Mouse (Mus musculus) hindbrain, embryonic 12.5 days (tissue): ENCODE measurements at regions not wholly inside any gene's neighbourhood (a gene's known extent, or its start where the extent isn't known, plus 50 kb on each side); places are given as distances from the start of the nearest gene placed in this dataset.

Source experiments
- ATAC-seq: fragments of 200-750 bp; cut with Nextera tagmentation; 2 replicates; pipeline ENCODE4 v1.8.0; 2017; ENCODE audit warnings: moderate TSS enrichment; ENCODE audit not compliant: low FRiP score
- H3K27ac ChIP-seq: fragments of 300-500 bp; sonication (generic); 2 replicates; pipeline ENCODE4 v1.5.1; 2016; ENCODE audit warnings: mild to moderate bottlenecking
- H3K27me3 ChIP-seq: fragments of 300-500 bp; sonication (generic); 2 replicates; pipeline ENCODE4 v1.6.1; 2016; ENCODE audit warnings: mild to moderate bottlenecking
- H3K36me3 ChIP-seq: fragments of 300-500 bp; sonication (generic); 2 replicates; pipeline ENCODE4 v1.6.1; 2016; ENCODE audit warnings: mild to moderate bottlenecking
- H3K4me1 ChIP-seq: fragments of 300-500 bp; sonication (generic); 2 replicates; pipeline ENCODE4 v1.6.1; 2016
- H3K4me2 ChIP-seq: fragments of 300-500 bp; sonication (generic); replicated peaks from 2 replicates; pipeline ENCODE4 v1.6.1; 2016; ENCODE audit warnings: mild to moderate bottlenecking
- H3K4me3 ChIP-seq: fragments of 300-500 bp; sonication (generic); 2 replicates; pipeline ENCODE4 v1.5.1; 2016; ENCODE audit warnings: mild to moderate bottlenecking
- H3K9ac ChIP-seq: fragments of 300-500 bp; sonication (generic); 2 replicates; pipeline ENCODE4 v1.6.1; 2016; ENCODE audit warnings: mild to moderate bottlenecking, moderate library complexity
- H3K9me3 ChIP-seq: fragments of 300-500 bp; sonication (generic); replicated peaks from 2 replicates; pipeline ENCODE4 v1.6.1; 2016; ENCODE audit warnings: mild to moderate bottlenecking
- WGBS: fragments of 180-500 bp; shearing (Covaris S2); methylation state at CpG from one replicate; pipeline ENCODE4 v1.1.7; 2016; 5-methylcytosine and 5-hydroxymethylcytosine counted together

DNA sequence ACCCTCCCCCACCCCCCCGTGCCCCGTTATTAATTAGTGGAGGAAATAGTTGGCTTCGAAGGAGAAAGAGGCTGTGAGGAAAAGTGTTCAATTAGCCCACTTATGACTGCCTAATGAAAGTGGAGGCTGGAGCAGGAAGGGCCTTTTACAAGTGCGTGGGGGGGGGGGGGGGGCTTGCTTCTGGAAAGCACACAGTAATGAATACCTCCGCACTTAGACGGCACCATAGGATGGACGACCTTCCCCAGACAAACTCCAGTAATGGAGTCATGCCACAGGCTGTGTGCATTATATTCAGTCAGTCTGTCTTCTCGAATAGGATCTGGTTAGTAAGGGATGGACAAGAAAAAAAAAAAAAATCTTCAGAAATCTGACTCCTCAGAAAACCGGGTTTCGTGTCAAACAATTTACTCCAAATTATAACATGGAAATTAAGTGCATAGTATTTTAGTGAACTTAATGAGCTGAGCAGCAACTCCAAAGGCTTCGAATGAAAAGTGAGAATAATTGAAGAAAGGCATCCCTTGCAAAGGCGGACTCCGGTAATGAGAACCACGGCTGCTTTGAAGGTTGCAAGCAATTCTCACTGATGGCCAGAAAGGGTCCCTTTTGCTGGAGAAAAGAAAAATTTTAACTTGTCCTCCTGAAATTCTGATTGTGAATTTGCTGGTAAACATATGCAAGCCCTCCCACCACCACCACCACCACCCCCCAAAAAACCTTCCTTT, 258.6 kb downstream of the Epha4 start:
- Histone ChIP-seq H3K27ac (no peak overlapping the region), H3K27me3 (no peaks in the 10 kb centered on the region), H3K36me3 (no peaks in the 10 kb centered on the region), H3K4me3 (no peak overlapping the region), H3K9me3 (no peaks in the 10 kb centered on the region), H3K4me1 (peaks cover 3% of the 10 kb centered on the region; the same call in 1 of the 2 replicates), H3K4me2 (no peak overlapping the region), H3K9ac (no peak overlapping the region)
- 64% methylated on average over 14 of the region's 14 CpGs for whole genome bisulfite sequencing
- no peak for ATAC-seq

DNA sequence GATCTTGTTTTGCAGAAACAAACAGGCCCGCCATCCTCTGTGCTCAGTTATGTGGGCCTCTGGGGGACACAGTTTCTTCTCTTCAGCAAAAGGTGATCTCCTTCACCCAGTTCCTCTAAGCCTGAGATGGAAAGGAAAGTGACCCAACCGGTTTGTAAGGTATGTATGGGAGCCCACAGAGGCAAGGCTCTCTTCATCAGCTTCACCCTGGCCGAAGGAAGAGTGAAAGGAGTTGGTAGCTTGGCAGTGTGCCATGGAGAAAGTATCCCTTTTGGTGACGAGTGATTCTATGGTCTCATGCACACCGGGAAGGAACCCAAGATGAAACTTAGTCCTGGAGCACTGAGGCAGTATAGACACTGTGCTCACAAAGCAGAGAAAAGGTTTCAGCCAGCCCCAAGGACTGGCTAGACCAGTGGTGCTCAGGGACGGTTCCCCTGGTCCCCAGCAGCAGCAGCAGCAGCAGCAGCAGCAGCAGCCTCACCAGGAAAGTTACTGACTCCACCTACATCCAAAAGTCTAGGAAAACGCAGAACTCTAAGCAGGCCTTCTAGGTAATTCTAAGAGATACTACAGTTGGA, 256.1 kb downstream of the Epha4 start:
- no peaks in the 10 kb centered on the region for H3K36me3 ChIP-seq
- no peaks in the 10 kb centered on the region for H3K27me3 ChIP-seq
- WGBS, result 52% methylated on average over 7 of the region's 7 CpGs
- H3K4me1 ChIP-seq, result peaks cover 3% of the 10 kb centered on the region; the same call in 1 of the 2 replicates
- H3K9me3 ChIP-seq, result no peaks in the 10 kb centered on the region
- ATAC-seq, result no peak
- H3K27ac ChIP-seq, result no peak overlapping the region
- H3K9ac ChIP-seq, result no peak overlapping the region
- no peak overlapping the region for H3K4me3 ChIP-seq
- no peak overlapping the region for H3K4me2 ChIP-seq

DNA sequence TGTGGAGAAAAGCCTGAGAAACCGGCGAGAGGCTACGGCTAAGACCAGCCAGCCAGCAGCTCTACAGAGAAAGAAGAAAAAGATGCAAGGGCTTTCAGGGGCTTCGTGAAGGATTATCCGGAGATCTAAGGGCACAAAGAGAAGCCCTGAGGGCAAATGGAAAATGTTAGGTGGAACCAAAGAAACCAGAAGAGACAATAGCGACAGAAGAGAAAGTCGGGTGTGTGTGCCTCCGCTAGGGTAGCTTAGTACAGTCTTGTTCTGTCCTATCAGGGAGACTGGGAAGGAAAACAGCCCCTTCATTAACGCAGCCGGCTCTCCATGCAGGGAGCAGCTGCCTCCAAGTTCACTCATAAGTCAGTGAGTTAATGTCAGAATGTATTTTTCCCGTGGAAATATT, 255.1 kb downstream of the Epha4 start:
- H3K9ac ChIP-seq, result no peak overlapping the region
- 62% methylated on average over 11 of the region's 11 CpGs for WGBS
- H3K27me3 ChIP-seq, result no peaks in the 10 kb centered on the region
- H3K9me3 ChIP-seq, result no peaks in the 10 kb centered on the region
- peaks cover 3% of the 10 kb centered on the region; the same call in 1 of the 2 replicates for H3K4me1 ChIP-seq
- H3K4me2 ChIP-seq, result no peak overlapping the region
- no peak overlapping the region for H3K27ac ChIP-seq
- no peaks in the 10 kb centered on the region for H3K36me3 ChIP-seq
- no peak for ATAC-seq
- no peak overlapping the region for H3K4me3 ChIP-seq

DNA sequence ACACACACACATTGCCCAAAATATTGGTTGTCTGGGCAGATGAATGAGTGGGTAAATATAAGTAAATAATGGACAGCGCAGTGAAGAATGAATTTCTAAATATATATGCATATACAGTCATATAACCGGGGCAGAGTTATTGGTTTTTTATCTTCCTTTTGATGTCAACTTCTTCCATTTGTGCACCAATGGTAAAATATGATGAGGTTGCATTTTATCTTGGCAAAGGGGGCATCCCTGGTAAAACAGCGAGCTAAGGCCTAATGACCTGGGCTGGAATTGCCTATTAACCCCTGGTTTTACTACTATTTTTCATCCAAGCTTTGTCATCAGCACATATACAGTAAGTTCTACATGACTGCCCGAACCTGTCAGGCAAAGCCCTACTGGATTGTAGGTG, 253.2 kb downstream of the Epha4 start:
- 89% methylated on average over 4 of the region's 4 CpGs for WGBS
- ATAC-seq, result no peak
- Histone ChIP-seq H3K9ac (no peak overlapping the region), H3K4me3 (no peak overlapping the region), H3K36me3 (no peaks in the 10 kb centered on the region), H3K4me2 (no peak overlapping the region), H3K9me3 (no peaks in the 10 kb centered on the region), H3K27me3 (no peaks in the 10 kb centered on the region), H3K27ac (no peak overlapping the region), H3K4me1 (peaks cover 3% of the 10 kb centered on the region)

DNA sequence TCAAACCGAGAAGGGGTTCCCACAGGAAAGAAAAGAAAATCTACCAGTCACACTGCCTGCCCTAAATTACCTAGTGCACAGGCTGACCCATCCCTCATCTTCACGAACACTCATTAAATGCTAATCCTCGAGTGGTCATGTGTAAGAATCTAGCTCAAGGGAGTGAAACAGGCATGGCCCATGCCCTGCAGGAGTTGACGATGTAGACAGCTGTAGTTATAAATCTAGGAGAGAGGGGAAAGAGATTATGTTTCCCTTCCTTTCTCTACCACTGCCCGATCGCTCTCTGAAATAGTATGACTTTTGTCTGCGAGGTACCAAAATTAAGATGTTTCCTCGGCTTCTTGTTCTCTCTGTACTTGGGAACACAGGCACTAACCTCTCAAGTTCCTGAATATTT, 249.2 kb downstream of the Epha4 start:
- 62% methylated on average over 8 of the region's 8 CpGs for WGBS
- ATAC-seq, result no peak

DNA sequence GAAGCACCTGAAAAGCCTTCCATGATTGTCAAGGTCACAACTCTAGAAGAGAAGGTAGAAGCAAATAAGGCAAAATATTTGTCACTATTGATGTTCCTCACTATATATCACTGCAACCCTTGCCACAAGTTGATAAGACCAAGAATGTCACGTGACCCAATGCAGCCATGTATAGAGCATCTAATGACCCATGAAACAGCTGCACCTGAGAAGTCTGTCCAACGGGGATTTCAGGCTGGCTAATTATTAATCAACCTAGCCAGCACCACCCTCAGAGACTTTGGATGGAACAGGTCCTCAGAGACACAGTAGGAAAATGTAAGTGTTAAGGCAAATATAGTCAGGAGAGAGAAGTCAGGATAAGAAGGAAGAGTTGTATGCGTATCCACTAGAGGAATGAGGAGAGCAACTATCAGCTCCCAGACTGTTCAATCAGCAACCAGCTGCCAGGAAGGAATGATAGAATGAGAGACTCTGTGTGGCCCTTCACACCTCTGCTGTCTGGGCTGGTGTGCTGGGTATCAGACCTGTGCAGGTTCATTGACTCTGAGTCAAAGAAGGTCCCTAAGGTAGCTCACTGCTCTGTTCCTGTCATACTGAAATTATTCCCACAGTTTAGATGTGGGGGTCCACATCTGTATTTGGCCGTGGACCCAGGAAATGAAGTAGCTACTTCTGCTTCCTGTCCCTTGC, 247.4 kb downstream of the Epha4 start:
- H3K27ac ChIP-seq, result no peak overlapping the region
- no peak overlapping the region for H3K9ac ChIP-seq
- no peak overlapping the region for H3K4me3 ChIP-seq
- H3K27me3 ChIP-seq, result no peaks in the 10 kb centered on the region
- H3K9me3 ChIP-seq, result no peaks in the 10 kb centered on the region
- H3K36me3 ChIP-seq, result no peaks in the 10 kb centered on the region
- H3K4me2 ChIP-seq, result no peak overlapping the region
- no peaks in the 10 kb centered on the region; the same call in none of the 2 replicates for H3K4me1 ChIP-seq
- no peak for ATAC-seq
- 84% methylated on average over 4 of the region's 4 CpGs for WGBS

More for the DNA sequence above, 249.2 kb downstream of the Epha4 start:
- Histone ChIP-seq H3K27ac (no peak overlapping the region), H3K4me1 (no peaks in the 10 kb centered on the region; the same call in none of the 2 replicates), H3K9me3 (no peaks in the 10 kb centered on the region), H3K4me2 (no peak overlapping the region), H3K27me3 (no peaks in the 10 kb centered on the region), H3K4me3 (no peak overlapping the region), H3K9ac (no peak overlapping the region), H3K36me3 (no peaks in the 10 kb centered on the region)

DNA sequence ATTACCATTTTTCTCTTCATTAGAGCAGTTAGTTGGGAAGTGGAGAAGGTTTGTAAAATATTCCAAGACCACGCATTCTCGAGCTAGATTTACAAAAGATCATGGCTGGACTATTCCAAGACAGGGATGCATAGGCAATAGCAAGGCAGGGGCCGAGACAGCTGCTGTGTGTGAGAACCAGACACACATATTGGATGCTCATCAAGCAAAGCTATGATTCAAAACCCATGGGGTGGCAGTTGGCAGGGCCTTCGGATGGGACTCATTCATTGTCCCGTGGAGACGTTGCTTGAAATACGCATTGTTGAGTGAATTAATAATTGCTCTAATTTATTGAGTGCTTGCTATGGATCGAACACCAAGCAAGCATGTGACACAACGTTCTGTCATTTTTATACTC, 239.6 kb downstream of the Epha4 start:
- Histone ChIP-seq H3K36me3 (no peaks in the 10 kb centered on the region), H3K4me3 (no peak overlapping the region), H3K9ac (no peak overlapping the region), H3K4me2 (no peak overlapping the region), H3K4me1 (no peaks in the 10 kb centered on the region), H3K27me3 (no peaks in the 10 kb centered on the region), H3K27ac (no peak overlapping the region), H3K9me3 (no peaks in the 10 kb centered on the region)
- 77% methylated on average over 9 of the region's 9 CpGs for WGBS
- no peak for ATAC-seq

DNA sequence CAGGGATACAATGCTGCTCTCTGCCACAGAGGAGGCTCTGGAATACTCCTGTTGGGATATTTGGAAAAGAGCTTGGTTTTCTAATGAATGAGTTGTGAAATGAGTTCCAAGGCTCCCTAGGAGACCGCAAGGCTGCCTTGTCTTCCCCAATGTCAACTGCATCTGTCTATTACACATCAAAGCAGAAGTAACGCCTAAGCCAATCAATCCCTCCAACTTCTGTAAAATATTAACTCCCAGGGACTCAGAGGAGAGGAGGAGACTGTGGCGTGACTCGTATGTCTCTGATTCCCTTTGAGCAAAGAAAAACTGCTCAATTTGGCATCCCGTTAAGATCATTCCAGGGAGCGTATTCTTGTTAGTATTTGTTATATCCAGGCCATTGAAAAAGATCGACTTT, 235.3 kb downstream of the Epha4 start:
- 63% methylated on average over 7 of the region's 7 CpGs for WGBS

DNA sequence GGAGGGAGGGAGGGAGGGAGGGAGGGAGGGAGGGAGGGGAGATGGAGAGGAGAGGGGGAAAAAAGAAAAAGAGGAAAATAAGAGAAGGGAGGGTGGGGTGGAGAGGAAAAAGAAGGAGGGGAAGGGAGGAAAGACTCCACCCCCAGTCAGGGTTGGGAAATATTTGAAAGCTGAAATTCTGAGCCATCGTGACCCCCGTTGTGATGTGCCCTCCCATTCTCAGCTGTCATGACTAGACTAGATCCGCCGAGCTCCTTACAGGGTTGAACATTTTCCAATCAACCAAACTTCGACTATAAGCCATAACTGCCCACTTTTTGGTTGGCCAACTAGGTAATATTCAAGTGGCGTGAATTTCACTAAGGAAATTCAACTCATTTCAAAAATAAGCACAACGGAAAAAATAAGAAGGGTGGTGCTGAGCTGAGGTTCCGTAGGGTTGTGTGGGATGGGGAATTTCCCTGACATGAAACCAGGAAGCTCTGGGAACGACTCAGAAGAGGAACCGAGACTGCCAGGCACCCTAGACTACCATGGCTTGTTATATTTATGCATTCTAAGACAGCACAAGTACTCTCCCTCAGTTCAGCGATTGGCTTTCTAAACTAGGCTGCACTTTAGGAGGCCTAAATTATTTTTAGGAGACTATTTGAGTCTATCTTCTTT, 234.4 kb downstream of the Epha4 start:
- 93% methylated on average over 11 of the region's 11 CpGs for WGBS

More for the DNA sequence above, 235.3 kb downstream of the Epha4 start:
- H3K4me3 ChIP-seq, result no peak overlapping the region
- no peak for ATAC-seq
- no peak overlapping the region for H3K27ac ChIP-seq
- H3K4me2 ChIP-seq, result no peak overlapping the region
- H3K9me3 ChIP-seq, result no peaks in the 10 kb centered on the region
- H3K4me1 ChIP-seq, result no peaks in the 10 kb centered on the region
- H3K27me3 ChIP-seq, result no peaks in the 10 kb centered on the region
- no peaks in the 10 kb centered on the region for H3K36me3 ChIP-seq
- no peak overlapping the region for H3K9ac ChIP-seq

DNA sequence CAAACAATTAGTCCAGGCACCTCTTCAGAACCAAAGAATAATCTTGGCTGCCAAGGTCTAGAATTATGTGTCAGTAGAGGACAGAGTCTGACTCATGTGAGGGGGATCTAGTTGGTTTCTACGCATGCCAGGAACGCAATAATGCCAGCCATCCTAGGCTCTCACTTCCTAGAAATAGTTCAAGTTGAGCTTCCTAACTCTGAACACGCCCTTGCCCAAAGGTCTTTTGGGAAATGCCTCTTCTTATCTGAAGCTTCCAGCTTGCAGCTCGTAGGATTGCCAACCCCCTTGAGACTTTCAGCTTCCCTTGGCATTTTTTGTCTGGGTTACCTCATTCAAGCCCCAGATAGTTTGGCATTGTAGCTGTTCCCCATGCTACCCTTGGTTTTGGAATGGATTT, 233.1 kb downstream of the Epha4 start:
- H3K9ac ChIP-seq, result no peak overlapping the region
- H3K36me3 ChIP-seq, result no peaks in the 10 kb centered on the region
- no peaks in the 10 kb centered on the region for H3K27me3 ChIP-seq
- no peak overlapping the region for H3K4me3 ChIP-seq
- no peak for ATAC-seq
- H3K9me3 ChIP-seq, result no peaks in the 10 kb centered on the region
- H3K27ac ChIP-seq, result no peak overlapping the region
- H3K4me2 ChIP-seq, result no peak overlapping the region
- WGBS, result 84% methylated on average over 4 of the region's 4 CpGs
- H3K4me1 ChIP-seq, result no peaks in the 10 kb centered on the region

More for the DNA sequence above, 234.4 kb downstream of the Epha4 start:
- no peak overlapping the region for H3K4me3 ChIP-seq
- no peaks in the 10 kb centered on the region for H3K36me3 ChIP-seq
- no peaks in the 10 kb centered on the region for H3K27me3 ChIP-seq
- H3K9me3 ChIP-seq, result no peaks in the 10 kb centered on the region
- H3K27ac ChIP-seq, result no peak overlapping the region
- no peak for ATAC-seq
- H3K4me1 ChIP-seq, result no peaks in the 10 kb centered on the region
- no peak overlapping the region for H3K4me2 ChIP-seq
- no peak overlapping the region for H3K9ac ChIP-seq

DNA sequence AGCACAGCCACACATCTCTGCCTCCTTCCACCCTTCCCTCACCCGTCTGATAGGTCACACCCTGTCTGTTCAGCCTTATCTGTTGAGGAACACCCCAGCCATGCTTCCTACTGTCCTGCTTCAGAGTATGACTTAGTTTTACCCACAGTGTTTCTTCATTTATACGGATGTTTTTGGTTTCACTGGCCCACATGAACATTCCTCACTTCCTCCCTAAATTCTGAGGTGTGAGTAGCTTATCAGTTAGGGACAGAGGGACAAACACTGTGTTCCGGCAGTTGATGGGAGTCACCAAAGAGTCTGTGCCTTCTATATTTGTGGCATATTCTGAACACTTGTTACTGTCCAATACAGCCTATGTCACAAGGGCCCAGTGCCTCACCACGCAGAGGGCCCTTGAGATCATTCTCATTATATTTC, 216.2 kb downstream of the Epha4 start:
- H3K4me1 ChIP-seq, result no peaks in the 10 kb centered on the region
- no peak overlapping the region for H3K4me3 ChIP-seq
- H3K4me2 ChIP-seq, result no peak overlapping the region
- no peaks in the 10 kb centered on the region for H3K27me3 ChIP-seq
- ATAC-seq, result no peak
- 82% methylated on average over 4 of the region's 4 CpGs for WGBS
- H3K36me3 ChIP-seq, result no peaks in the 10 kb centered on the region
- H3K9me3 ChIP-seq, result no peaks in the 10 kb centered on the region
- H3K27ac ChIP-seq, result no peak overlapping the region
- no peak overlapping the region for H3K9ac ChIP-seq

DNA sequence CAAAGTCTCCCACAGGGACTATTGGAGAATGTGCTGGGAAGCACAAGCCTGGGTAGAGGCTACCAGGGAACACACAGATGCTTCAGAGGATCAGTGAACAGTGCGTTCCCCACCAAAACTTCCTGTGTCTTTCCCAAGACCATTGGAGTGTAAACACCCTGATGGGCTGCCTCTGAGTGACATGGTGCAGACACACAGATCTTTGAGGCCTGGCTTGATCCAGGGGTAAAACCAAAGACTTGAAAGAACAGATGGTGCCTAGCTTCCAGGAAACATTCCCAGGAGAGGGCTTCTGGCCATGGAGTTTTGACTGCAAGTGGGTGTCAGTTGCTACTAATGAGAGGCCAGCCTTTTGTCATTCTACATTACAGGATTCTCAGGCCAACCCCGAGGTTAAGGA, 214.1 kb downstream of the Epha4 start:
- Histone ChIP-seq H3K9ac (no peak overlapping the region), H3K4me2 (no peak overlapping the region), H3K27ac (no peak overlapping the region), H3K36me3 (no peaks in the 10 kb centered on the region), H3K27me3 (no peaks in the 10 kb centered on the region), H3K4me3 (no peak overlapping the region), H3K9me3 (no peaks in the 10 kb centered on the region), H3K4me1 (0 out of 2 replicates have a peak, but pooled peaks cover 3% of the 10 kb centered on the region)
- no peak for ATAC-seq
- 63% methylated on average over 2 of the region's 2 CpGs for WGBS
